Mouse (Mus musculus) kidney, embryonic 15.5 days (tissue): ENCODE measurements at regions not wholly inside any gene's neighbourhood (a gene's known extent, or its start where the extent isn't known, plus 50 kb on each side); places are given as distances from the start of the nearest gene placed in this dataset.
A peak's percentile ranks its signal among the peaks of the same experiment; 100 is the strongest.

Experiments
- ATAC-seq: fragments of 200-750 bp; cut with Nextera tagmentation; replicated peaks from 2 replicates; pipeline ENCODE4 v1.8.0; 2017; ENCODE audit warnings: moderate TSS enrichment; ENCODE audit not compliant: low FRiP score
- H3K27ac ChIP-seq: fragments of 300-500 bp; sonication (generic); 2 replicates; pipeline ENCODE4 v1.5.1; 2015; ENCODE audit warnings: mild to moderate bottlenecking, inconsistent platforms
- H3K27me3 ChIP-seq: fragments of 300-500 bp; sonication (generic); 2 replicates; pipeline ENCODE4 v1.6.1; 2015; ENCODE audit warnings: inconsistent platforms
- H3K36me3 ChIP-seq: fragments of 300-500 bp; sonication (generic); 2 replicates; pipeline ENCODE4 v1.6.1; 2015; ENCODE audit warnings: inconsistent platforms
- H3K4me1 ChIP-seq: fragments of 300-500 bp; sonication (generic); 2 replicates; pipeline ENCODE4 v1.6.1; 2015; ENCODE audit warnings: inconsistent platforms
- H3K4me2 ChIP-seq: fragments of 300-500 bp; sonication (generic); 2 replicates; pipeline ENCODE4 v1.6.1; 2015; ENCODE audit warnings: moderate library complexity, mild to moderate bottlenecking, inconsistent platforms
- H3K4me3 ChIP-seq: fragments of 300-500 bp; sonication (generic); replicated peaks from 2 replicates; pipeline ENCODE4 v1.5.1; 2015; ENCODE audit warnings: mild to moderate bottlenecking, inconsistent platforms
- H3K9ac ChIP-seq: fragments of 300-500 bp; sonication (generic); 2 replicates; pipeline ENCODE4 v1.6.1; 2015; ENCODE audit warnings: mild to moderate bottlenecking, inconsistent platforms
- H3K9me3 ChIP-seq: fragments of 300-500 bp; sonication (generic); replicated peaks from 2 replicates; pipeline ENCODE4 v1.6.1; 2016; ENCODE audit warnings: inconsistent platforms
- WGBS: fragments of 180-500 bp; shearing (Covaris S2); methylation state at CpG from one replicate; pipeline ENCODE4 v1.1.7; 2015; ENCODE audit warnings: mixed read lengths; 5-methylcytosine and 5-hydroxymethylcytosine counted together

DNA sequence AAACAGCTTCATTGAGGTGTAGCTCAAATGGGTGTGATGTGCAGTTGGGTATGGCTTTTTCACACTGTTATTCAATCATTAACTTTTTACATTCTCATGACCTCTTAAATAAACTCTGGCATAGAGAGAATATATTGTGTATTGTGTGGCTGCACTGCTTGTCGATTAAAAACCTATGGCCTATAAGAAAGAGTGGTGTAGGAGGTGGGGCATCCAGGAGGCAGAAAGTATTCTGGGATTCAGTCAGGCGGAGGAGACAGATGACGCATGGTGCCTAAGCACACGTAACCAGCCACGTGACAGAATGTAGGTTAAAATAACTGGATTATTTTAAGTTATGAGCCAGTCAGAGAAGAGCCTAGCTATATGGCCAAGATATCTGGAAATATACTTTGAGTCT is 78.2 kb upstream of the Slc16a7 start:
- Histone ChIP-seq H3K36me3 (no peaks in the 10 kb centered on the region), H3K4me3 (no peak overlapping the region), H3K9ac (no peak overlapping the region), H3K4me2 (no peak overlapping the region), H3K27ac (no peak overlapping the region), H3K9me3 (no peaks in the 10 kb centered on the region), H3K4me1 (no peaks in the 10 kb centered on the region), H3K27me3 (no peaks in the 10 kb centered on the region)
- peak; percentile 40; the same call in 1 of the 2 replicates for ATAC-seq
- WGBS, result 69% methylated on average over 5 of the region's 5 CpGs

DNA sequence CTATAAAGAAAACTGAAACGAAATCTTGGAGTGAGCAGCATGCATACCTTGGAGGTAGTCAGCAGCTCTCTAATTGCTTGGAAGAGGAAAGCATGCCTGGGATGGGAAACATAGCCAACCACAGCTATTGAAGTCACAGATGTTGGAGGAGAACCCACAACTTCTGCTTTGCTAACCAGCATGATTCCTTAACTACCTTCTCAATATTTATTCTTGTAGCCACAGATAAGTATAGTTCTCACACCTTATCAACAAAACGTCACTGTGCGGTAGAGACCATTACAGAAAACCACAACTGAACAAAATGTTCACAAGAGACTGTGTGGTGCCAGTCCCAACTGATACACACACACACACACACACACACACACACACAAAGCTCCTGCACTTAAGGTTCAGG is 99.1 kb upstream of the Slc16a7 start:
- Histone ChIP-seq H3K27me3 (no peaks in the 10 kb centered on the region), H3K27ac (no peak overlapping the region), H3K9me3 (no peaks in the 10 kb centered on the region), H3K4me1 (no peaks in the 10 kb centered on the region), H3K4me2 (no peak overlapping the region), H3K9ac (no peak overlapping the region), H3K4me3 (no peak overlapping the region), H3K36me3 (no peaks in the 10 kb centered on the region)
- 76% methylated on average over 3 of the region's 3 CpGs for WGBS
- ATAC-seq, result no peak

DNA sequence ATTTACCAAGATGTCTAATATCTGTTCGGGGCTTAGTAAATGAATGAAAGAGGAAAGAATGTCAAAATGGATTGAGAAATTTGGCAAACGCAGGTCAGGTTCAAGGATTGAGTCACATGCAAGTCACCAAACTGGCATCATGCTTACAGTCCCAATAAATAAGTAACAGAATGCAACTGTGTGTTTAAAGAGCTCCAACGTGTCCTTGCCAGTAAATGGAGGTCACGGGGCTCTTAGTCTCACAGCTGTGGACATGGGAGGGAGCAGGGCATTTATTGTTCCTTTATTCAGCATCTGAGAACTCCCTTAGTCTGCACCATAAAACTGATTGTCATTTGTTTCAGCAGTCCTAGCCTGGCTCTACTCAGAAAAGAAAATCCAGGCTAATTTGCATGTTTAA is 101.1 kb upstream of the Slc16a7 start:
- H3K9ac ChIP-seq, result no peak overlapping the region
- H3K9me3 ChIP-seq, result no peaks in the 10 kb centered on the region
- H3K27ac ChIP-seq, result no peak overlapping the region
- no peak overlapping the region for H3K4me3 ChIP-seq
- ATAC-seq, result peak; percentile 69; the same call in 1 of the 2 replicates
- H3K4me2 ChIP-seq, result no peak overlapping the region
- no peaks in the 10 kb centered on the region for H3K27me3 ChIP-seq
- no peaks in the 10 kb centered on the region for H3K36me3 ChIP-seq
- 41% methylated on average over 4 of the region's 4 CpGs for WGBS
- H3K4me1 ChIP-seq, result no peaks in the 10 kb centered on the region

DNA sequence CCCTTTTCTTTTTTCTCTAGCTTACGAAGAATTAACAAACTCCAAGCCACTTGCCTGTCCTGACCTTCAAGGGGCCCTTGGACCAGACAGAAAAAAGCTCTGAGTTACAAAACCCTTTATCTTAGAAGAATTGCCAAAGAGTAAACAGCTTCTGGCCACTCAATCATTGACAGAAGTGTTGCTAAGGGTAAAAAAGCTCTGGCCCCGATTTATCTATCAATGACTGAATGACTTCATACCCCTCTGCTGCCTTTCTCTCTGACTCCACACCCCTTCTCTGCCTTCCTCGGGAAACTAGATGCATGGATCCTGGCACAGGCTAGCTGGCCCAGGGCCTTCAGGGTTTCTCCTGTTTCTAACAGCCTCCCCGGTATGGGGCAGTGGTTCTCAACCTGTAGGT is 105.2 kb upstream of the Slc16a7 start:
- Histone ChIP-seq H3K4me1 (no peaks in the 10 kb centered on the region), H3K27ac (no peak overlapping the region), H3K4me2 (no peak overlapping the region), H3K4me3 (no peak overlapping the region), H3K9me3 (no peaks in the 10 kb centered on the region), H3K36me3 (no peaks in the 10 kb centered on the region), H3K9ac (no peak overlapping the region), H3K27me3 (no peaks in the 10 kb centered on the region)
- whole genome bisulfite sequencing, result 79% methylated on average over 4 of the region's 4 CpGs
- no peak for ATAC-seq

DNA sequence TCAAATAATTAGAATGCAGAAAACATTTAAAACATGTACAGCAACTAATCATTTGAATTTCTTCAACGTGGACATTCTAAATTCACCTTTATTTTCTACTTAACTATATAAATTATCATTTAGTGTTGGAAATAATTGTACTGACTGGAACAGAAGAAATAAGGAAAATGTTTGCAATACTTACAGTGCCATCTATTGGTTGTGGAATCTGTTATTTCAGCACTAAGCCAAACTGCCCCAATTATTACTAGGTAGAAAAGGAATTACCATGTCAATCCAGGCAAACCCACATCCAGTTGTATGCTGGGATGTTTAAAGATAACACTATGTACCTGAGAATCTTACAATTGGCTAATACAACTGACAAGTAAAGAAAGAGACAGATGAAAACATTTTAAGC is 109.1 kb upstream of the Slc16a7 start:
- 29% methylated on average over 1 of the region's 1 CpGs for WGBS
- H3K4me3 ChIP-seq, result no peak overlapping the region
- ATAC-seq, result no peak
- no peak overlapping the region for H3K4me2 ChIP-seq
- no peaks in the 10 kb centered on the region for H3K9me3 ChIP-seq
- no peak overlapping the region for H3K9ac ChIP-seq
- H3K27me3 ChIP-seq, result no peaks in the 10 kb centered on the region
- H3K4me1 ChIP-seq, result no peaks in the 10 kb centered on the region
- no peaks in the 10 kb centered on the region for H3K36me3 ChIP-seq
- no peak overlapping the region for H3K27ac ChIP-seq

DNA sequence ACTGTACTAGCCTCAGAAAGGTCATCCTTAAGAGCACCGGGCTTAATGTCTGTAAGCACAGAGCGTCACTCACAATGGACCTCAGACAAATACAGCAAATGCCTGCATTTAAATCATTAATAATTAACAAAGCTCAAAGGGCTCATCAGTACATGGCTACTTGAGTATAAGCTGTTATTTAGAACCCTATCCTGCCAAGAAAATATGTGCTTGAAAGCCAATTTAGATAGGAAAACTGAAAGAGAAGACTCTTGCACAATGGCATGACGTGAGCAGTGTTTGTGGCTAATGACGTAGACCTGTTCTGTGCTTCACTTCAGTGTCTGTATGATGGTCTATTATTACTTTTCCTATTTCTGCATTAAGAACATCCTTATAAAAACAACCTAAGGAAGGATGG is 111.1 kb upstream of the Slc16a7 start:
- no peaks in the 10 kb centered on the region for H3K4me1 ChIP-seq
- no peak overlapping the region for H3K27ac ChIP-seq
- H3K9me3 ChIP-seq, result no peaks in the 10 kb centered on the region
- H3K36me3 ChIP-seq, result no peaks in the 10 kb centered on the region
- no peak overlapping the region for H3K9ac ChIP-seq
- H3K27me3 ChIP-seq, result no peaks in the 10 kb centered on the region
- no peak overlapping the region for H3K4me2 ChIP-seq
- no peak overlapping the region for H3K4me3 ChIP-seq
- ATAC-seq, result no peak
- 77% methylated on average over 4 of the region's 4 CpGs for WGBS

DNA sequence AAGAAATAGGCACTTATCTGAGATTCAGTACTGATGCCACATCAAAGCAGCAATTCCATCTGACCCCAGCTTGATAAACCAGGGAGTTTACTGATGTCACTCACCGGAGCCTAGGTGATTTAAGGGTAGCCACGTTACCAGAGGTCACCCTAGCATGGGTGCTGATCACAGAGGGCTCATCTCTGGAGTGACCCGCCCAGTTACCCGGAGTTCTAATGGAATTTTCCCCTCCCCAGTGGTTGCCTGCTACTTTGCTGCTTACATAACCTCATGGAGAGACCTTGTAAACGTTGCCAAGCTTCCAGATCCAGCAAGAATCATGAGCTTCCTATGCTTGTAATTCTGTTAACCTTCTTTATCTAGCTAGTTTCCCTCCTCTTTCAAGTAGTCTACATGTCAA is 125.8 kb upstream of the Slc16a7 start:
- no peaks in the 10 kb centered on the region for H3K27me3 ChIP-seq
- no peaks in the 10 kb centered on the region for H3K9me3 ChIP-seq
- no peak overlapping the region for H3K9ac ChIP-seq
- 34% methylated on average over 5 of the region's 5 CpGs for WGBS
- no peak for ATAC-seq
- no peak overlapping the region for H3K4me3 ChIP-seq
- H3K27ac ChIP-seq, result no peak overlapping the region
- no peaks in the 10 kb centered on the region for H3K4me1 ChIP-seq
- H3K36me3 ChIP-seq, result no peaks in the 10 kb centered on the region
- no peak overlapping the region for H3K4me2 ChIP-seq

DNA sequence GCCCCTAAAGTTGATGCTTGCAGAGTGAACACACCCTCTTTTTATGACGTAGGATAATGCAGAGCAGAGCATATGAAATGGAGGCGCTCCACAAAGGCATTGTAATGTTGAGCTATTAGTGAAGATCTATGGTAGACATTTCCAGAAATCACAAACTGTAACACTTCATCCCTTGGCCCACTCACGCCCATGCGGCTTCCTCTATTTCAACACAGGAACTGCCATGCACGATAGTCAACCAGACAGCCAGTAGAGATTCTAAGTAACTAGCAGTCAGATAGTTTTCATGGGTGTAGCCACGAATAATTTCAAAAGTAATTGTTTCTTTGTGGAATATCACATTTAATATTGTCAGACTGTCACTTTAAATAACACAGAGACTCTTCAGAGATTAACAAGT is 141.6 kb upstream of the Slc16a7 start:
- 87% methylated on average over 6 of the region's 6 CpGs for WGBS
- no peaks in the 10 kb centered on the region for H3K27me3 ChIP-seq
- H3K9me3 ChIP-seq, result no peaks in the 10 kb centered on the region
- H3K4me2 ChIP-seq, result no peak overlapping the region
- H3K36me3 ChIP-seq, result no peaks in the 10 kb centered on the region
- no peaks in the 10 kb centered on the region for H3K4me1 ChIP-seq
- no peak overlapping the region for H3K4me3 ChIP-seq
- no peak overlapping the region for H3K27ac ChIP-seq
- no peak for ATAC-seq
- no peak overlapping the region for H3K9ac ChIP-seq

DNA sequence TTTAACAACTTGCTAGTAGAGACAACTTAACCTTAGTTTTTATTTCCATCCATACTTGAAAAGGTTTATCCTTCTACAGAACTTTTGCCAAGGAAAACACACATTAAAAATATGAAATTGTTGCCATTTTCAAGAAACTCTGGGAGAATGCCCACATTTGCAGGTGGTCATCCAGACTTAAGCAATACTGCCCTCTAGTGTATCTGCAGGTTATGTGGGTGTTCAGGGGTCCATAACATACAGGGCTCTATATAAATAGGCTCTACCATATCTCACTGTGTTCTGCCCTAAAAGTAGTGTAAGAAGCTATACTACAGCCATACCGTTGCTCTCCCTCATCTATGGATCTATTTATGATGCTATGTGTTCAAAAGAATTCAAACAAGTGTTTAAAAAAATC is 149.1 kb upstream of the Slc16a7 start:
- Histone ChIP-seq H3K9ac (no peak overlapping the region), H3K9me3 (no peaks in the 10 kb centered on the region), H3K4me1 (no peaks in the 10 kb centered on the region), H3K4me2 (no peak overlapping the region), H3K27ac (no peak overlapping the region), H3K27me3 (0 out of 2 replicates have a peak, but pooled peaks cover 3% of the 10 kb centered on the region), H3K4me3 (no peak overlapping the region), H3K36me3 (no peaks in the 10 kb centered on the region)
- 50% methylated on average over 1 of the region's 1 CpGs for WGBS
- peak; percentile 79; the same call in 1 of the 2 replicates for ATAC-seq

DNA sequence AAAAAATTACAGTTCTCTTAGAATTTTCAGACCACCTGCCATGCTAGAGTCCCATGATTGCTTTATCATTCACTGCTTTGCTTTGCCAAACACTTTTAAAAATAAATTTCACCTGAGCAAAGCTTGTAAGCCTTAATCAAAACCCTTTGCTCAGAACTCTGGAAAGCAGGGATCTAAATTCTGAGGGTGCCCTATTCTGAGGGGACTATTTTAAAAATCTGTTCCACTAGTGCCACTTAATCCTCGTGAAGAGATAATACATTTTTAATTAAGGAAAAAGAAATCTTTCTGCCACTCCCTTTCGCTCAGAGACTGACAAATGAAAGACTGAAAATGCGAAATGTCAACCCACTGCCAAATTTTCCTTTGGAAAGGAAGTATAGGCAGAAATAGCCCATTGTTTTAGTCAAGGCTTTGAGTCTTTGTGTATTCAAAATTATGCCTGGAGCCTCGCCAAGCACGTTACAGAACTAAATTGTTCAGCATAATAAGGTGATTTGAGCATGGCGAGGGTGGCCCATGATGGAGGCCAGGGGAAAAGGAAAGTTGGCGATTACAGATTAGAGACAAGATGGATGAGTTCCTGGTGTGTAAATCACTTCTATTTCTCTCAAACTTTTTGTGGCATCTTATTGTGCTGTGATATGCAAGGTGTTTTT is 197.4 kb upstream of the Slc16a7 start:
- H3K9me3 ChIP-seq, result no peaks in the 10 kb centered on the region
- H3K9ac ChIP-seq, result no peak overlapping the region
- H3K27me3 ChIP-seq, result no peaks in the 10 kb centered on the region
- H3K27ac ChIP-seq, result no peak overlapping the region
- 69% methylated on average over 7 of the region's 7 CpGs for WGBS
- no peaks in the 10 kb centered on the region for H3K36me3 ChIP-seq
- ATAC-seq, result no peak
- H3K4me1 ChIP-seq, result no peaks in the 10 kb centered on the region
- H3K4me3 ChIP-seq, result no peak overlapping the region
- H3K4me2 ChIP-seq, result no peak overlapping the region

DNA sequence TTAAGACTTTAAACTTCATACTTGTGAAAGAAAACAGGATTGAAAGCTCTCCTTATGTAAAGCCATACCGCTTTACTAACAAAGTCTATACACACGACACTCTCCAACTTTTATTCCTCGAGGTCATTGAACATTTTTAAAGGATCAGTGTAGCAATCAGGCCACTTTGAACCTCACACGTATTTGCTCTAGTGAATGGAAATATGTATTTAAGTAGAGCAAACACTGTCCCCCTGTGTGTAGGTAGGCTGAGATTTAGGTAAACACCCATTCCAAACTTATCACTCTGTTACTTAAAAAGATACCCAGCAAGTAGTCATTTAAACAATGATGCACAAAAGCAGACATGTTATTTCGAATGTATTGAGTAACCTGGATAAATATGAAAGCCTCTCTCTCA is 203.7 kb upstream of the Slc16a7 start:
- no peak for ATAC-seq
- no peak overlapping the region for H3K4me3 ChIP-seq
- 88% methylated on average over 5 of the region's 5 CpGs for WGBS

DNA sequence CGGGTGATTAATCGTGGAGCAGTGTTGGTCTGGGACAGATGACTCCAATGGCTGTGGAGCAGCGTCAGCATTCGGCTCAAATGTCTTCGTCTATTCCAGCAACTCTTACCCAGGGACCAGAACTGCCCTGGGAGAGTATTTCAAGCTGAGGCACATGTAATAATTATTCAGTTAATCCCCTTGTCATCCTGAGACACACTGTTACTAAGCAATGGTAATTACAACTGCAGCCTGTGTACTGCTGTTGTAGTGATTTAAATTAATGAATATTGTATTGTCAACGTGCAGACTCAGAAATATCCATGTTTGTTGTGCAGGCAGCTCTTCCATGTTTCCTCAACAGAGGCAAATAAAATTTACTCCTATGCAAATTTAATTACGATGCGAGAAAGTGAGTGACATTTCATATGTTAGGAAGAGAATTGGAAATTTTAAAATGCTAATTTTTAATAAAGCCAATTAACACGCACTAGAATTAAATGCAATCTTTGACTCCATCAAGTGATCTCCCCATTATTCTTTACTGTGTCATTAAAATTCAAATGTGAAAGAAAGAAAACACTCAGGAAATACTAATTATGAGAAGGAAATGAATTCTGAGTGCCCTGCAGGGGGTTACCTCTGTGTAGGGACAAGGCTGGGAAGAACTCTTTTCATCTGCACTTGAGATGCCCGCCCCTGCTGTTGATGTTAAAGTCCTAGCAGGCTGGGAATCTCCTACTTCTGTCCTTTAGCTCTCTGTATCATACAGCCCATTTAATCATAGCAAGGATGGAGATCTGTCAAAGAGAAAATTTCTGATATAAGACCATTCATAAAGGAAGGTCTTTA is 218.7 kb upstream of the Slc16a7 start:
- ATAC-seq, result no peak
- Histone ChIP-seq H3K9ac (no peak overlapping the region), H3K4me2 (no peak overlapping the region), H3K27me3 (no peaks in the 10 kb centered on the region), H3K36me3 (no peaks in the 10 kb centered on the region), H3K9me3 (no peaks in the 10 kb centered on the region), H3K4me1 (no peaks in the 10 kb centered on the region), H3K4me3 (no peak overlapping the region), H3K27ac (no peak overlapping the region)
- 69% methylated on average over 10 of the region's 10 CpGs for WGBS

More for the DNA sequence above, 203.7 kb upstream of the Slc16a7 start:
- Histone ChIP-seq H3K4me2 (no peak overlapping the region), H3K36me3 (no peaks in the 10 kb centered on the region), H3K4me1 (no peaks in the 10 kb centered on the region), H3K27ac (no peak overlapping the region), H3K27me3 (no peaks in the 10 kb centered on the region), H3K9ac (no peak overlapping the region), H3K9me3 (no peaks in the 10 kb centered on the region)
